Mouse (Mus musculus) erythroblast, adult 5-6 weeks (primary cell): Measurements from ENCODE around the gene Slc25a48. TPM values are rescaled to one million over a fixed set of nuclear protein-coding genes. Genes with fewer than 3 reads are reported as not detected.

Experiments used
- ATAC-seq: replicated peaks from 2 replicates; pipeline ENCODE4 v1.8.0; 2016; ENCODE audit warnings: moderate number of reproducible peaks, mild to moderate bottlenecking, moderate TSS enrichment, inconsistent platforms; ENCODE audit not compliant: poor library complexity, low FRiP score, severe bottlenecking
- total RNA-seq, 2 experiments: library from RNA; stranded (forward) in 1 of 2; stranded (reverse) in 1 of 2; fragments of 150-400 nt in 1 of 2; fragments of 200-764, 138-1000 nt in 1 of 2; gene quantifications; 2 replicates each; pipeline versions ENCODE4 v1.2.3 to v1.2.4; 2015 to 2017; ENCODE audit warnings: low replicate concordance in 2 of 2

The Slc25a48 gene
- total RNA-seq, 2 experiments from 2014 or later: not detected

DNA sequence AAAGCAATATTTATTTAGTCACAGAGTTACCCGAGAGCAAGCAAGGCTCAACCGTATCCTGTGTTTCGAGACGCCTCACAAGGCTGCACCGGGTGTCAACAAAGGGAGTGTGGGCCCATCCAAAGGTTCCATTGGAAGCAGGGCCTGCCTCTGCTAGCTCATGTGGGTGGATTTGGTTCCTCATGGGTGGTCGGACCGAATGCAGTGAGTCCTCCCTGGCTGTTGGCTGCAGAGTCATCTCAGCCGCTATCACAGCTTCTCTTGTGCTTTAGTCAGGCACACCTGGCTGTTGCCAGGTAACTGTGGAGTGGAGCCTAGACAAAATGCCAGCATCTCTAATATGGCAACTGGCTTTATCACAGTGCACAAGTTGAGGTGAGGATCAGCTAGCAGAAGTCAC, 62.5 kb downstream of the Slc25a48 start:
- ATAC-seq: no peak

DNA sequence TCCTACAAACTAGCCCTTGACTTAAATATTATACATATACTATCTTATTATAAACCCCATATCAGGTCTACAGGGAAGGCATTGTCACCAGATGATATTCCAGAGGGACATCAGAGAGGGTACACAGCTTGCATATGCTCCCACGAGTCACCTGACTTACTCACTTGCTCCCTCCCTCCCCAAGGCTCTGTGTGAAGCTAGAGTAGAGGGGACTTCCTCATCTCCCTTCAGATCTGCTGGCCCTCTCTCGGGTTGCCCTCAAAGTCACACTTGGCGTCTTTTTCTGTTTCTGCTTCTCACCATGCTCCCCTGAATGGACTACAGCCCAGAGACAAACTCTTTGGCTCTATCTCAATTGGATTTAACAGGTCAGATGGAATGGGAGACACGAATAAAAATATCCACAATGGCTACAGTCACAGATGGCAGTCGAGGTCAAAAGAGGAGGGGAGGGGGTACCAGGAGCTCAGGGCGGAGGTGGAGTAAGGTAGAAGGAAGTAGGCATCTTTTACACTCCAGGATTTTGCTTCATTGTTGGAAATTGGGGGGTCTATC, 63.8 kb downstream of the Slc25a48 start:
- no peak for ATAC-seq

DNA sequence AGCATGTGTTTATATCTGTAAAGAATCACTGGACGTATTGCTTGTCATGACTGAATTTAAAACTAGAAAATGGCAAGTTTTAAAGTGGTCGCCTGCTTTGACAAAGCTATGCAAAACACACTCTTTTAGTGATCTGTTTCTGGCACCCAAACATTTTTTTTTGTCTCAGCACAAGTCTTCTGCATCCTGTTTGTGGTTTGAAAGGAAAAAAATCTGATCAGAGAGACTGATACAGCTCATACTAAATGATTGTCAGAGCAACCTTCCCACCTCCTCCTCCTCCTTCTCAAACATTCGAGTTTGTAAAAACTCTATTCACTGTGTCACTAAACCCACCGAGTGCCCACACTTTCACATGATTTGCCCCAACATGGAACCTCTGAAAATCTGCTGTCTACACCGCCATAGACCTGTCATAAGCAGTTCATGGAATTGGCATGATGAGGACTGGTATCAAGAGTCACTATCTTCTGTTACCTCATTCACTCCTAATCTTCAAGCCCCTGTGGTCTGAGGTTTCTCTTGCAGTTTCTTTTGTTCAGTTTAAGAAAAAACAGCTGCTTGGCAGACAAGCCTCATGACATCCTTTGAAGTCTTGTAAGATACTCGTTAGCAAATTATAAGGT, 68.8 kb downstream of the Slc25a48 start:
- ATAC-seq: no peak

DNA sequence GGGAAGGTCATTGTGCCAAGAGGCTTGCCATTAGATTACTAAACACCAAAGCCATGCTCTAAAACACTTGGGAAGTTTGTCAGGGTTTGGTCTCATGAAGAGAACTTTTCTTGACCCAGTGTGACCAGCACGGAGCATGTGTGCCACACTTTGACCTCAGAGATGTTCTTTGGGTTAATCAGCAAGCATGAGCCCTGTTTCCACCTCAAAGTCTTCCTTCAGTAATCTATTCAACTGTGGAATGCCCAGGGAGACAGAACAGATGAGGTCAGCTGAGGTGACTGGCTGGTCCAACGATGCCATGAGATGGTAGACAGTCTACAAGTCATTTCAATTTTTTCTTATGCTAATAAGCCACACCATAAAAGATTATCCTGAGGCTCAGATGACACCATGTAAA, 71.6 kb downstream of the Slc25a48 start:
- ATAC-seq: no peak

DNA sequence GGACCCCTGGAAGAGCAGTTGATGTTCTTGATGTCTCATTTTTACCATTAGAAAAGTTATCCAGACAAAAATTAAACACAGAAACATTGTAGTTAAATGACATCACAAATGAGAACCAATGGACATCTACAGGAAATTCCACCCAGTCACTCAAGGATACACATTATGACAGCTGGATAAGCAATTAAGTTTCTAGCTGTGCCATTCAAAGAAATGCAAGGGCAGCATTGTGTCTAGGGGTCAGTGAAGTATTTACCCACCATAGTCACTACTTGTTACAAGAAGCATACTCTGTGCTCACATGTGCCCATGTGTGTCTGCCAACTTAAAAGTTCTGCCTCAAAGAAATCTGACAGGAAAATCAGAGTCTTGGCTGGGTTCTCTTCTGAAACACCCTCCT, 75.4 kb downstream of the Slc25a48 start:
- no peak for ATAC-seq

DNA sequence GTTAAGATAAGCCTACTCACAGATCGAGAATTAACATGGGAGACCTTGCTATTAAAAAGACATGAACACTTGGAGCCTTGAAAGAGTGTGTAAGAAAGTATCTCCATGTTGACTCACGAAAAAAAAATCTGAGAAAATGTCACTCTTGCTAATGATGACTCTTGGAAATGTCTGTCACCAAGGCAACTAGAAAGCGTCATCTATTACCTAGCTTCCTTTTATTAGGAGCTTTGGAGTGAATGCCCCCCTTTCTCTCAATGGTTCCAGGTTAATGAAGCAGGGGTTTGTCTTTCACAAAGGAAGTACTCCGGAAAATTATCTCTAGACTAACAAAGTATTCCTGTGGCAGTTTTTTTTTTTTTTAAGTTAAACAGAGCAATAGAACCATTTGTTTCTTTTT, 78.2 kb downstream of the Slc25a48 start:
- ATAC-seq: no peak

DNA sequence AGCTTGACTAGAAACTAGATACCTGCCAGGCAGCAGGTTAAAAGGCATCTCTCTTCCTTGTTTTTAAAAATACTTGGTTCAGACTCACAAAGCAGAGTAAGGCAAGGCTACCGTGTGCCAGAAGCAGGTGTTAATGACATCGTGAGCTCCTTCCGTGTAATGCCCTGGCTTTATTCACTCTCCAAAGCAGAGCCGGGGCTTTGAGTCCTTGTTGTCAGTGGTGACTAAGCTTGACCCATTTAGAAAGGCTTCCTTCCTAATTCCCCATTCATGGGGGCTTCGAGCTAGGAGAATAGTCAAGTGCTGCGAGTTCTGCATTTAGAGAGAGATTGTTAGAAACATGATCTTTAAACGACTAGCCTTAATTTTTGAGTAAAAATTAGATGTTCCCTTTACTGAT, 78.7 kb downstream of the Slc25a48 start:
- ATAC-seq: no peak

DNA sequence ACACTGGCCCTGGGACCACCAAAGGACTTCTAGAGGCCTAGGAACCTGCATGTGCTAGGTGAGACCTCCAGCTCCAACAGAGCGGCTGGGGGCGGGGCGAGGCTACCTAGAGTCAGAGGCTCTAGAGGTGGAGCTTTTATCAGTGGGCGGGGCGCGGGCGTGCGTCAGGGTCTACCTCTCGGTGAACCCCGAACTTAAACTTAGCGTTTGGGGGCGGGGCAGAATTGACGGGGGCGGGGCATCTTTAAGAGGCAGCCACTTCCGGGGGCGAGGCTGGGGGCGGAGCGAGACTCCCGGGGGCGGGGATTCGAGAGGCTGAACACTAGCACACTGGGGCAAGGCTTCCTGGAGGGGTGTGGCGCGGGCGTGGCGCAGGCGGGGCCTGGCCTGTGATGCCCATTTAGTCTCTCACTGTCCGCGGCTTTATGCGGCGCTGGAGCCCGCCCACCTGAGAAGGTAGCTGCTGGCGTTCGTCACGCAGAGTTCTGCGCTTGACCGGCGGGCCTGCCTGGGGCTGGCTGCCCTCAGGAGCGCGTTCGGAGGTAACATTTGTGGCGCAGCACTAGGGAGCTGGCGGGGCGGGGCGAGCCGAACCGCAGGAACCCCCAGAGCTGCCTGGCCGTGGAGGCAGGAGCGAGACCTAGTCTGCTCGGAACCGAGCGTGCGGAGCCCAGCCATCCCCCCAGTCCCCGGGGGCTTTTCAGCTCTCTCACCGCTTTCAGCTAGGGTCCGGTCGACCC, 84.1 kb downstream of the Slc25a48 start, which contains the start of gene Fbxl21:
Fbxl21 (plus strand) TSS at position 392 of the 740 bp plus-strand sequence.
- ATAC-seq: peak; percentile 39; the same call in 1 of the 2 replicates

DNA sequence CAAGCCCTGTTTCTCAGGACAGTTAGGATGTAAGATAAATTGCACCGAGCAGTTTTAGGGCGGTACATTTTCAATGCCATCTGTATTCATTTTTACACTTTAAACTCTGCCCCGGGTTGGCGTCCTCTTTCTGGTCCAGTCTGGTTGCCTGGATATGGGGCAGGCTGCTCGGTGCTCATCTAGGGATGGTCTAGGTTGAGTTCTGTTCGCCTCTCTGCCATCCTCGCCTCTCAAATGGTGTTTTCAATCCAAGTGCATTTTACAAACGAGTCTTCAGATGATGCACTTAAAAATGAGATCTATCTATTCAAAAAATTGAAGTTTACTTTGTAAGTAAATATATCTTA, 84.6 kb downstream of the Slc25a48 start:
- no peak for ATAC-seq

Other genes starting within 250 kb of the Slc25a48 start
- gene Neurog1, start 186.2 kb upstream of the Slc25a48 start, total RNA-seq (2015; ENCODE audit: low replicate concordance): not detected in 2 replicates
- not detected in 2 replicates for gene Neurog1, start 186.2 kb upstream of the Slc25a48 start, total RNA-seq (2017; ENCODE audit: low replicate concordance)
- 0.84 TPM in 1 of 2 replicates, not detected in the other for gene Cxcl14, start 141.8 kb upstream of the Slc25a48 start, total RNA-seq (2015; ENCODE audit: low replicate concordance)
- 0.42 and 0.51 TPM in 2 replicates for gene Cxcl14, start 141.8 kb upstream of the Slc25a48 start, total RNA-seq (2017; ENCODE audit: low replicate concordance)
- gene Gm3045, start 11.8 kb upstream of the Slc25a48 start, total RNA-seq (2015; ENCODE audit: low replicate concordance): not detected in 2 replicates
- gene Gm3045, start 11.8 kb upstream of the Slc25a48 start, total RNA-seq (2017; ENCODE audit: low replicate concordance): not detected in 2 replicates
- not detected in 2 replicates for gene Il9, start 43.9 kb downstream of the Slc25a48 start, total RNA-seq (2015; ENCODE audit: low replicate concordance)
- not detected in 2 replicates for gene Il9, start 43.9 kb downstream of the Slc25a48 start, total RNA-seq (2017; ENCODE audit: low replicate concordance)
- not detected in 2 replicates for gene Fbxl21, start 84.1 kb downstream of the Slc25a48 start, total RNA-seq (2015; ENCODE audit: low replicate concordance)
- not detected in 2 replicates for gene Fbxl21, start 84.1 kb downstream of the Slc25a48 start, total RNA-seq (2017; ENCODE audit: low replicate concordance)
- not detected in 2 replicates for gene Lect2, start 110.1 kb downstream of the Slc25a48 start, total RNA-seq (2015; ENCODE audit: low replicate concordance)
- not detected in 2 replicates for gene Lect2, start 110.1 kb downstream of the Slc25a48 start, total RNA-seq (2017; ENCODE audit: low replicate concordance)
- 20.4 and 25.7 TPM in 2 replicates for gene Tgfbi, start 171.2 kb downstream of the Slc25a48 start, total RNA-seq (2015; ENCODE audit: low replicate concordance)
- 20.8 and 27.5 TPM in 2 replicates for gene Tgfbi, start 171.2 kb downstream of the Slc25a48 start, total RNA-seq (2017; ENCODE audit: low replicate concordance)